Mouse (Mus musculus) T-cell, adult 66 days (primary cell): ENCODE data around the gene Tfap2b. TPM values are rescaled to one million over a fixed set of nuclear protein-coding genes. Genes with fewer than 3 reads are reported as not detected.

Source experiments
- total RNA-seq, 2 experiments: library from RNA; stranded (reverse); gene quantifications; 3 replicates in 1 of 2; 4 replicates in 1 of 2; pipeline ENCODE4 v1.2.4; 2023

Gene Tfap2b
- total RNA-seq: not detected

DNA sequence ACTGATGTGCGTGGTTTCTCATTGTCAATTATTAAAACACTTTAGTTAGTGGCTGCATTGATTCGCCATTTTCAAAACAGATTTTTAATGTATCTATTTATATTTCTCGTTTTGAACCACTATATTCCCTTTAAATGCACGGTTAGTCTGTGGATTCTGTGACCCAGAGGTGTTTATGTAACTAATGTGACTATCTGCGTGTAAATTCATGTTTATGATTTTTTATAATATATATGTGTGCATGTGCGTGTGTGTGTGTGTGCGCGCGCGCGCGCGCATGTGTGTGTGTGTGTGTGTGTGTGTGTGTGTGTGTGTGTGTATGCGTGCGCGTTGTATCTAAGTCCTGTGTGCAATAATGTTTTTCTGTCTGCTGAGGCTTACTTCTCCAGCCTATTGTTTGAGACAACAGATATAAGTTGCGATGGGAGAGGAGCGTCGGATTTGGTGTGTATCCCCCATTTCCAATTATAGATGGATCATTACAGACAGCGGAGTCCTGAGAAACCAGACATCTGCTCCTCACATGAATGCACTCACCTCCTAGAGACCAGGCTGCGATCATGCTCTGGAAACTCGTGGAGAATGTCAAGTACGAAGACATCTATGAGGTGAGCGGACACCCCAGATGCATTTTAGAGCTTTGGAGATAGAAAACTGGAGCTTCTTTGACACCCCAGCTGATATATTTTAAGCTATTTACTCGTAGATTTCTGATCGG lies at the start of gene Tfap2b:
TSS of gene Tfap2b (plus strand) at position 274 of the 718 bp plus-strand sequence.

Other genes starting within 250 kb of the Tfap2b start
- not detected for gene Tfap2d, start 105.9 kb upstream of the Tfap2b start, total RNA-seq